Comparison of ENCODE assay signal across 18 mouse cellular contexts in the genomic region with DNA sequence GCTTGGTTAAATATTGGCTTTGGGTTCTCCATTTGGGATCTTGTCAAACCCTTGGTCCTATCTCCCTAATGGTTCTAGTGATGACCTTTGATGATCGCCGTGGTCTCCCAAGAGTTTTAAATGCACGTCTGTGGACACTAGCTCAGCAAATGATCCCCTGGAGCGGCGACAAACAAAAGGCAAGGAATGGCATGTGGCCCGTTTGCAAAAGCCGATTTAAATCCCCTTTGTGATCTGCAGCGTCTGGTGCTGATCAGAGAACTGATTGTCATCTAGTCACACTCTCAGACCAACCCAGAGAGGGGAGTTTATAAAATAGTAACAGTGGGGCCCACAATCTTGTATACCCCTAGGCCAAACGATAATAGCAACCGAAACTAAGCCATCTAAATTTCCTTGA. TPM values are rescaled to one million over a fixed set of nuclear protein-coding genes. Genes with fewer than 3 reads are reported as not detected.
DNase-seq lines count a peak whose midpoint lies in the region; ATAC-seq and TF ChIP-seq lines count a peak whose summit lies in the region.
"Had no signal": no experiment of that assay in that cellular context is flagged by ENCODE, and none has a peak within 500 bp of the region (broad histone marks: within the 10 kb centered on the region; RNA-seq: fewer than 3 reads in every experiment).

No protein-coding gene starts in this region.

- H3K4me3 ChIP-seq in hindbrain, embryonic 11.5 days (ENCODE audit: low read depth, low read length): no peak overlapping the region
- H3K4me3 ChIP-seq in hindbrain, postnatal 0 days (ENCODE audit: low read length): no peak overlapping the region
- H3K4me3 ChIP-seq in intestine, embryonic 15.5 days (replicated peaks): no peak overlapping the region
- H3K4me3 ChIP-seq: gastrocnemius, adult 2 months; left cerebral cortex, adult 2 months; limb, embryonic 15.5 days had no signal

- DNase-seq in hindbrain, embryonic 11.5 days (ENCODE audit: low spot score): peak; percentile 49
- DNase-seq in hindbrain, postnatal 0 days (ENCODE audit: low spot score): no peak
- peak; percentile 46 for DNase-seq in thymus, postnatal 14 days
- DNase-seq in thymus, postnatal 10 days (ENCODE audit: low spot score in 2 of 2): no peak
- DNase-seq in embryo, embryonic 9.5 days (ENCODE audit: extremely low spot score): peak; percentile 54
- DNase-seq in thymus, postnatal 4 days: peak; percentile 57
- DNase-seq in layer of hippocampus, postnatal 10 days (ENCODE audit: low spot score in 2 of 2): no peak
- DNase-seq: cerebellum, adult 18-20 months; gastrocnemius, adult 2 months; kidney, postnatal 25 days; right cerebral cortex, postnatal 14 days had no signal

- no peak overlapping the region for H3K9ac ChIP-seq in hindbrain, embryonic 11.5 days (ENCODE audit: low read depth, low read length)
- no peak overlapping the region for H3K9ac ChIP-seq in hindbrain, postnatal 0 days (replicated peaks; ENCODE audit: low read length)
- no peak overlapping the region for H3K9ac ChIP-seq in intestine, embryonic 15.5 days
- H3K9ac ChIP-seq: limb, embryonic 15.5 days had no signal

- H3K4me1 ChIP-seq in hindbrain, embryonic 11.5 days (replicated peaks; ENCODE audit: control insufficient read depth, insufficient read depth, low read length): no peaks in the 10 kb centered on the region
- no peaks in the 10 kb centered on the region for H3K4me1 ChIP-seq in hindbrain, postnatal 0 days (ENCODE audit: insufficient read depth, low read length)
- no peaks in the 10 kb centered on the region for H3K4me1 ChIP-seq in intestine, embryonic 15.5 days (replicated peaks)

- no peak overlapping the region for H3K27ac ChIP-seq in hindbrain, embryonic 11.5 days (ENCODE audit: low read depth, low read length)
- H3K27ac ChIP-seq in hindbrain, postnatal 0 days: no peak overlapping the region
- H3K27ac ChIP-seq in intestine, embryonic 15.5 days: no peak overlapping the region
- H3K27ac ChIP-seq: gastrocnemius, adult 2 months; left cerebral cortex, adult 2 months; limb, embryonic 15.5 days had no signal

- H3K27me3 ChIP-seq in hindbrain, embryonic 11.5 days (ENCODE audit: control insufficient read depth, insufficient read depth, low read length): no peaks in the 10 kb centered on the region
- no peaks in the 10 kb centered on the region for H3K27me3 ChIP-seq in hindbrain, postnatal 0 days (ENCODE audit: insufficient read depth, low read length)
- peaks cover 6% of the 10 kb centered on the region for H3K27me3 ChIP-seq in intestine, embryonic 15.5 days (replicated peaks)

- no peak for ATAC-seq in hindbrain, embryonic 11.5 days (ENCODE audit: low FRiP score)
- ATAC-seq in hindbrain, postnatal 0 days: no peak
- no peak for ATAC-seq in intestine, embryonic 15.5 days
- ATAC-seq: forebrain, embryonic 14.5 days; intestine, postnatal 0 days; lung, postnatal 0 days had no signal

- H3K36me3 ChIP-seq in hindbrain, embryonic 11.5 days (ENCODE audit: control insufficient read depth, insufficient read depth, low read length): no peaks in the 10 kb centered on the region
- no peaks in the 10 kb centered on the region for H3K36me3 ChIP-seq in hindbrain, postnatal 0 days (ENCODE audit: insufficient read depth, low read length)
- H3K36me3 ChIP-seq in intestine, embryonic 15.5 days: no peaks in the 10 kb centered on the region
- H3K36me3 ChIP-seq: limb, embryonic 15.5 days had no signal

- TF ChIP-seq CTCF in hindbrain, postnatal 0 days (IDR thresholded peaks at IDR 0.05; ENCODE audit: low read depth): no peak

- no peaks in the 10 kb centered on the region for H3K9me3 ChIP-seq in hindbrain, embryonic 11.5 days (ENCODE audit: control insufficient read depth, low read length)
- H3K9me3 ChIP-seq in hindbrain, postnatal 0 days (ENCODE audit: low read length): no peaks in the 10 kb centered on the region
- no peaks in the 10 kb centered on the region for H3K9me3 ChIP-seq in intestine, embryonic 15.5 days
- H3K9me3 ChIP-seq: limb, embryonic 15.5 days had no signal

- H3K4me2 ChIP-seq in hindbrain, embryonic 11.5 days (replicated peaks; ENCODE audit: low read depth, low read length): 0 out of 2 replicates have a peak overlapping the region, but pooled peaks have one; percentile 0
- no peak overlapping the region for H3K4me2 ChIP-seq in hindbrain, postnatal 0 days (ENCODE audit: low read depth, low read length)
- H3K4me2 ChIP-seq in intestine, embryonic 15.5 days (replicated peaks): no peak overlapping the region
- H3K4me2 ChIP-seq: limb, embryonic 15.5 days had no signal

- WGBS in hindbrain, embryonic 11.5 days: 3% methylated on average over 10 of the region's 10 CpGs
- WGBS in hindbrain, postnatal 0 days: 12% methylated on average over 10 of the region's 10 CpGs
- 21% methylated on average over 10 of the region's 10 CpGs for WGBS in intestine, embryonic 15.5 days

RNA-seq across cellular contexts. Expression of a gene that starts 5.4 kb away (rescaled TPM):
- polyA plus RNA-seq in hindbrain, embryonic 11.5 days (2014; fragmentation: Nextera tagmentation; extraction: Ambion mirVana): 0.46 and 0.80 TPM in 2 replicates
- 0.54 and 0.73 TPM in 2 replicates for total RNA-seq in hindbrain, postnatal 0 days (2014; rRNA removed)
- 0.09 and 0.15 TPM in 2 replicates for polyA plus RNA-seq in hindbrain, postnatal 0 days (2015; fragmentation: Nextera tagmentation; extraction: Ambion mirVana)
- 0.06 TPM in 1 of 2 replicates, not detected in the other for polyA plus RNA-seq in intestine, embryonic 15.5 days (2015; fragmentation: Nextera tagmentation; extraction: Ambion mirVana)
- 1 to 10 TPM in 1 of 2 experiments, under 1 TPM in 1; 0.78 to 1.4 TPM for total RNA-seq in layer of hippocampus, postnatal 10 days (2021)
- total RNA-seq: gastrocnemius, adult 2 months had no signal
- polyA plus RNA-seq: heart, embryonic 14.5 days; intestine, postnatal 0 days had no signal

RNA-seq across cellular contexts. Expression of a gene that starts 7.1 kb away (rescaled TPM):
- 27.4 and 27.8 TPM in 2 replicates for polyA plus RNA-seq in hindbrain, embryonic 11.5 days (2014; fragmentation: Nextera tagmentation; extraction: Ambion mirVana)
- total RNA-seq in hindbrain, postnatal 0 days (2014; rRNA removed): 9.3 and 10.8 TPM in 2 replicates
- polyA plus RNA-seq in hindbrain, postnatal 0 days (2015; fragmentation: Nextera tagmentation; extraction: Ambion mirVana): 18.1 and 19.1 TPM in 2 replicates
- polyA plus RNA-seq in intestine, embryonic 15.5 days (2015; fragmentation: Nextera tagmentation; extraction: Ambion mirVana): 11.3 and 11.5 TPM in 2 replicates
- total RNA-seq in layer of hippocampus, postnatal 10 days (2021): 10 to 100 TPM; 22.4 to 24.6 TPM

Comparison
In these comparisons a context has a peak if more than half of its experiments do, and no peak if none do; other contexts are left out.
1. DNase-seq: peak in hindbrain, embryonic 11.5 days (single experiment), thymus, postnatal 14 days (single experiment), embryo, embryonic 9.5 days (single experiment) and thymus, postnatal 4 days (single experiment); none in hindbrain, postnatal 0 days (single experiment), thymus, postnatal 10 days (0 of 2) and layer of hippocampus, postnatal 10 days (0 of 2).